Mouse (Mus musculus) olfactory bulb, adult 2 months (tissue): ENCODE data around the gene Ubr7.

ENCODE experiments used
- CTCF ChIP-seq: fragments of 200-500 bp; IDR thresholded peaks from 2 replicates; pipeline ENCODE4 v1.5.1; 2012; ENCODE audit warnings: low read depth, mild to moderate bottlenecking, low read length, moderate library complexity; ENCODE audit not compliant: insufficient read depth
- POLR2A ChIP-seq: fragments of 200-500 bp; IDR thresholded peaks from 2 replicates; pipeline ENCODE4 v1.6.1; 2012; ENCODE audit warnings: mild to moderate bottlenecking, low read depth, low read length, moderate library complexity; ENCODE audit not compliant: insufficient read depth

DNA sequence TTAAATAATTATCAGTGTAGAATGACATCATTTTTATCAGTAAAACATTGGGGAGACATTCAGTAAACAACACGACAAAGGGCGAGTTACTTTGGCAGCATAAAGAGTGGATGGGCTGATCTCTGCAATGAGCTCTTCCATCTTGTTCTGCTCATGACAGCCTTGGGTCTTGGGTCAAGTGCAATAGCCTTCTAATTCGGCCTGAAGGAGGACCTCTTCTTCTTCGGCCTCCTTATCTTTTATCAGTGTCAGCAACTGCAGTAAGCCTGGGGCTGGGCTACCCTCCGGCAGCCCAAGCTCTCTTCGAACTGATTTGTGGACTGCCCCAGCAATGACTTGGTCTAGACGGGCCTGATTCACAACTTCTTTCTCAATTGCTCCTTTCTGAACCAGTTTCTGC, 15.7 kb upstream of the Ubr7 start:
- no peak for TF ChIP-seq CTCF
- TF ChIP-seq POLR2A: no peak
